Mouse (Mus musculus): ENCODE results near the gene Cntnap5a. TPM values are rescaled to one million over a fixed set of nuclear protein-coding genes. Genes with fewer than 3 reads are reported as not detected.

Cntnap5a gene
- total RNA-seq, 2 experiments from 2014 or later = 33.1 to 35.0 TPM

- intact Hi-C loops (cut with DNase I) = no loop called here
- no peak for DNase-seq (ENCODE audit: extremely low spot score in 1 of 2, low spot score in 2 of 2)
- no peak for TF ChIP-seq CTCF (IDR thresholded peaks at IDR 0.05)
- no peak overlapping the region for H3K27ac ChIP-seq
- no peak overlapping the region for H3K4me3 ChIP-seq
Observed at GRCm38 (mm10) chr1:115925953-115926665, 241.6 kb downstream of the Cntnap5a start.

GRCm38 (mm10) chr1:115932045-115932444 lies 247.5 kb downstream of the Cntnap5a start:
- no peak overlapping the region for H3K27ac ChIP-seq
- TF ChIP-seq CTCF (IDR thresholded peaks at IDR 0.05) = no peak
- no peak for DNase-seq (ENCODE audit: extremely low spot score in 1 of 2, low spot score in 2 of 2)
- no peak overlapping the region for H3K4me3 ChIP-seq
- intact Hi-C loops (cut with DNase I) = no loop called here

- DNase-seq (ENCODE audit: extremely low spot score in 1 of 2, low spot score in 2 of 2) = no peak
- Histone ChIP-seq H3K4me3 (no peak overlapping the region), H3K27ac (no peak overlapping the region; the same call in 1 of the 2 replicates)
- intact Hi-C loops (cut with DNase I) = no loop called here
- no peak for TF ChIP-seq CTCF (IDR thresholded peaks at IDR 0.05)
Observed at GRCm38 (mm10) chr1:115945892-115946291, 261.3 kb downstream of the Cntnap5a start.

GRCm38 (mm10) chr1:115956528-115956927 lies 272.0 kb downstream of the Cntnap5a start:
- no peak for DNase-seq (ENCODE audit: extremely low spot score in 1 of 2, low spot score in 2 of 2)
- no peak overlapping the region for H3K27ac ChIP-seq
- no peak; the same call in 1 of the 2 replicates for TF ChIP-seq CTCF (IDR thresholded peaks at IDR 0.05)
- no peak overlapping the region for H3K4me3 ChIP-seq
- intact Hi-C loops (cut with DNase I) = no loop called here

- intact Hi-C loops (cut with DNase I) = no loop called here
- DNase-seq (ENCODE audit: extremely low spot score in 1 of 2, low spot score in 2 of 2) = no peak
- Histone ChIP-seq H3K4me3 (no peak overlapping the region), H3K27ac (no peak overlapping the region)
- TF ChIP-seq CTCF (IDR thresholded peaks at IDR 0.05) = no peak
Observed at GRCm38 (mm10) chr1:115964993-115965575, 280.5 kb downstream of the Cntnap5a start.

- no peak for TF ChIP-seq CTCF (IDR thresholded peaks at IDR 0.05)
- no peak overlapping the region for H3K4me3 ChIP-seq
- intact Hi-C loops (cut with DNase I) = no loop called here
- DNase-seq (ENCODE audit: extremely low spot score in 1 of 2, low spot score in 2 of 2) = no peak
- H3K27ac ChIP-seq = no peak overlapping the region
Observed at GRCm38 (mm10) chr1:115990204-115990603, 305.6 kb downstream of the Cntnap5a start.

GRCm38 (mm10) chr1:116015768-116016167 lies 331.2 kb downstream of the Cntnap5a start:
- no peak overlapping the region for H3K27ac ChIP-seq
- no peak for DNase-seq (ENCODE audit: extremely low spot score in 1 of 2, low spot score in 2 of 2)
- no peak for TF ChIP-seq CTCF (IDR thresholded peaks at IDR 0.05)
- H3K4me3 ChIP-seq = no peak overlapping the region
- intact Hi-C loops (cut with DNase I) = loop anchor here (2.0 kb wide), 1 partner anchor 73 kb away; no protein-coding TSS in a partner anchor

GRCm38 (mm10) chr1:116029653-116030052 lies 345.1 kb downstream of the Cntnap5a start:
- no peak for TF ChIP-seq CTCF (IDR thresholded peaks at IDR 0.05)
- no peak for DNase-seq (ENCODE audit: extremely low spot score in 1 of 2, low spot score in 2 of 2)
- no peak overlapping the region for H3K4me3 ChIP-seq
- intact Hi-C loops (cut with DNase I) = no loop called here
- no peak overlapping the region for H3K27ac ChIP-seq

- Histone ChIP-seq H3K4me3 (no peak overlapping the region), H3K27ac (no peak overlapping the region)
- no peak for TF ChIP-seq CTCF (IDR thresholded peaks at IDR 0.05)
- intact Hi-C loops (cut with DNase I) = no loop called here
- no peak for DNase-seq (ENCODE audit: extremely low spot score in 1 of 2, low spot score in 2 of 2)
Observed at GRCm38 (mm10) chr1:116035897-116036296, 351.3 kb downstream of the Cntnap5a start.

- intact Hi-C loops (cut with DNase I) = no loop called here
- Histone ChIP-seq H3K4me3 (no peak overlapping the region), H3K27ac (no peak overlapping the region)
- no peak for DNase-seq (ENCODE audit: extremely low spot score in 1 of 2, low spot score in 2 of 2)
- no peak for TF ChIP-seq CTCF (IDR thresholded peaks at IDR 0.05)
Observed at GRCm38 (mm10) chr1:116036894-116037293, 352.3 kb downstream of the Cntnap5a start.

GRCm38 (mm10) chr1:116044083-116044482 lies 359.5 kb downstream of the Cntnap5a start:
- H3K4me3 ChIP-seq = no peak overlapping the region
- no peak for TF ChIP-seq CTCF (IDR thresholded peaks at IDR 0.05)
- intact Hi-C loops (cut with DNase I) = no loop called here
- H3K27ac ChIP-seq = no peak overlapping the region
- no peak for DNase-seq (ENCODE audit: extremely low spot score in 1 of 2, low spot score in 2 of 2)

- Histone ChIP-seq H3K4me3 (no peak overlapping the region), H3K27ac (no peak overlapping the region)
- no peak for DNase-seq (ENCODE audit: extremely low spot score in 1 of 2, low spot score in 2 of 2)
- intact Hi-C loops (cut with DNase I) = no loop called here
- no peak for TF ChIP-seq CTCF (IDR thresholded peaks at IDR 0.05)
Observed at GRCm38 (mm10) chr1:116107010-116107723, 422.6 kb downstream of the Cntnap5a start.

Data from left cerebral cortex, adult 2 months (tissue).